20 mouse cellular contexts compared by ENCODE assay signal in the genomic region with DNA sequence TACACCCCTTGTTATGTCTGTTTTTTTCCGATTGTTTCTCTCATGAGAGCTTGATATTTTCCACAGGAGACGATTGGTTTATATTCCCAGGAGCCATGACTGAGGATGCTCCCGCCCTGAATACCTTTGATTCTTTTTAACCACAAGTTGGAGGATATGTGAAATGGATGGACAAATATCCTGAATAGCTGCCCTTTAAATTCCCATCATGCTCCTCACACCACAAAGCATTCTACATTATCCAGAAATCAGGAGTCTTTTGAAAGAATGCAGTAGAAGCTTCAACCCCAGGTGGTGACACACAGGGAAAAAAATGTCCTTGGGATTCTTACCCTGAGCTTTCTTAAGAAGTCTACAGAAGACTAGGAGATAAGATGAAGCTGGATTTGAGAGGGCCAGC.
DNase-seq lines count a peak whose midpoint lies in the region; TF ChIP-seq lines count a peak whose summit lies in the region.
"Had no signal": no experiment of that assay in that cellular context is flagged by ENCODE, and none has a peak within 500 bp of the region (broad histone marks: within the 10 kb centered on the region; RNA-seq: fewer than 3 reads in every experiment).

No protein-coding gene starts in this region.

- peak overlapping the region; percentile 94 for H3K27ac ChIP-seq in embryonic fibroblast, embryonic 13.5 days (ENCODE audit: insufficient read depth, low read length)
- H3K27ac ChIP-seq: embryonic facial prominence, embryonic 13.5 days; embryonic facial prominence, embryonic 15.5 days; forebrain, embryonic 13.5 days; forebrain, embryonic 15.5 days had no signal

- H3K4me3 ChIP-seq in embryonic fibroblast, embryonic 13.5 days (ENCODE audit: insufficient read depth, low read length), result no peak overlapping the region
- H3K4me3 ChIP-seq: embryonic facial prominence, embryonic 13.5 days; embryonic facial prominence, embryonic 15.5 days; forebrain, embryonic 13.5 days; forebrain, embryonic 15.5 days had no signal

- no peak for TF ChIP-seq POLR2A in embryonic fibroblast, embryonic 13.5 days (IDR thresholded peaks at IDR 0.05; ENCODE audit: low read depth, low read length)

- DNase-seq in 3134 (ENCODE audit: extremely low read depth, insufficient read length, low spot score), result peak; percentile 60
- DNase-seq in Muller cell, postnatal 12 days (ENCODE audit: inconsistent ontology term), result peak; percentile 93
- no peak for DNase-seq in embryo, embryonic 11 days
- no peak for DNase-seq in cerebellum, postnatal 4 days (ENCODE audit: low spot score in 2 of 2)
- no peak for DNase-seq in thymus, postnatal 14 days
- DNase-seq: adrenal gland, adult 8-10 months; adrenal gland, postnatal 14 days; adrenal gland, postnatal 36 days; B cell, adult 2 months; cerebellum, adult 11-12 months; cerebellum, adult 2 months; cerebellum, adult 9-10 months; cerebellum, postnatal 14 days; cerebellum, postnatal 36 days; forebrain, postnatal 0 days had no signal

- no peak for TF ChIP-seq CTCF in embryonic fibroblast, embryonic 13.5 days (IDR thresholded peaks at IDR 0.05; ENCODE audit: borderline replicate concordance, insufficient read depth, low read length)

- H3K4me1 ChIP-seq in embryonic fibroblast, embryonic 13.5 days (ENCODE audit: control insufficient read depth, insufficient read depth, low read length), result peaks cover 2% of the 10 kb centered on the region; the same call in 1 of the 2 replicates
- H3K4me1 ChIP-seq: embryonic facial prominence, embryonic 13.5 days; embryonic facial prominence, embryonic 15.5 days; forebrain, embryonic 13.5 days; forebrain, embryonic 15.5 days had no signal

Comparison
In these comparisons a context has a peak if more than half of its experiments do, and no peak if none do; other contexts are left out.
1. DNase-seq: peak in 3134 (single experiment) and Muller cell, postnatal 12 days (single experiment); none in embryo, embryonic 11 days (single experiment), cerebellum, postnatal 4 days (0 of 2) and thymus, postnatal 14 days (single experiment).